Mouse (Mus musculus) brain, embryonic 14.5 days (tissue): ENCODE data around the gene Ppp2r5e.

ENCODE experiments used
- CTCF ChIP-seq: fragments of 200-500 bp; IDR thresholded peaks from 2 replicates; pipeline ENCODE4 v1.5.1; 2012; ENCODE audit warnings: inconsistent platforms, mild to moderate bottlenecking, moderate library complexity, borderline replicate concordance; ENCODE audit not compliant: insufficient read depth, insufficient read length; ENCODE audit errors: extremely low read depth
- POLR2A ChIP-seq: fragments of 200-500 bp; IDR thresholded peaks from 2 replicates; pipeline ENCODE4 v1.6.1; 2012; ENCODE audit warnings: mild to moderate bottlenecking, inconsistent platforms, borderline replicate concordance; ENCODE audit not compliant: poor library complexity, insufficient read depth, insufficient read length, severe bottlenecking; ENCODE audit errors: extremely low read depth

DNA sequence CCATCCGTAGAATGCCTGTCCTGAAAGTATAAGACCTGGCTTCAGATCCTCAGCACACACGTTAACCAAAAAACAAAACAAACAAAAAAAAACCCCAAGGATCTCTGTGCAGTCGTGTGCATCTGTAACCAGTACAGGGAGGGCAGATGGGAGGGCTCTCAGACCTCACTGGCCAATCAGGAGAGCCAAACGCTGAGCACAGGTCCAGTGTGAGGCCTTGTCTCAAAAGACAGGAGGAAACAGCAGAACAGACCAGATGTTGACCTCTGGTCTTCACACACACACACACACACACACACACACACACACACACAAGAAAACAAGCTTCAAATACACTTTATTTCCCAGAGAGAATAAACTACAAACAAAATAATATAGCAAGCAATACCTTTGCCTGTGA is 3.4 kb upstream of the Ppp2r5e start:
- TF ChIP-seq CTCF (no peak), POLR2A (no peak)
